Mouse (Mus musculus) left cerebral cortex, postnatal 36 days (tissue): ENCODE results near the gene Tmem258. TPM values are rescaled to one million over a fixed set of nuclear protein-coding genes. Genes with fewer than 3 reads are reported as not detected.

ENCODE experiments used
- DNase-seq, 2 experiments: peaks; one replicate each; pipeline ENCODE4 v3.0.0; 2021 to 2022; ENCODE audit warnings: low spot score in 2 of 2, mixed read lengths in 1 of 2
- intact Hi-C: fragments of 180-260 bp; cut with DNase I; formaldehyde crosslinking; loops from one replicate; pipeline ENCODE4 v1.15.1; 2025
- total RNA-seq, 2 experiments: library from RNA; stranded (reverse); gene quantifications; 2 replicates each; pipeline ENCODE4 v1.2.3; 2021

Gene Tmem258
- total RNA-seq, 2 experiments from 2014 or later: 65.4 to 66.1 TPM

- peak; percentile 93 to 97 for DNase-seq
- intact Hi-C loops: loop anchor here (2.0 to 5.0 kb wide), 2 partner anchors 82 to 140 kb away; partner anchors contain the start of genes Fads2 and Fads3
These were observed 21.0 kb upstream of the Tmem258 start, which contains the start of gene Fads1 for GRCm38 (mm10) chr19:10182670-10183298. Gene Fads1, plus strand, starts transcription at chr19:10182888.

GRCm38 (mm10) chr19:10183299-10183983 lies 20.4 kb upstream of the Tmem258 start:
- DNase-seq: peak; percentile 84 to 85
- intact Hi-C loops: loop anchor here (2.0 to 5.0 kb wide), 2 partner anchors 83 to 141 kb away; partner anchors contain the start of genes Fads2 and Fads3

DNA sequence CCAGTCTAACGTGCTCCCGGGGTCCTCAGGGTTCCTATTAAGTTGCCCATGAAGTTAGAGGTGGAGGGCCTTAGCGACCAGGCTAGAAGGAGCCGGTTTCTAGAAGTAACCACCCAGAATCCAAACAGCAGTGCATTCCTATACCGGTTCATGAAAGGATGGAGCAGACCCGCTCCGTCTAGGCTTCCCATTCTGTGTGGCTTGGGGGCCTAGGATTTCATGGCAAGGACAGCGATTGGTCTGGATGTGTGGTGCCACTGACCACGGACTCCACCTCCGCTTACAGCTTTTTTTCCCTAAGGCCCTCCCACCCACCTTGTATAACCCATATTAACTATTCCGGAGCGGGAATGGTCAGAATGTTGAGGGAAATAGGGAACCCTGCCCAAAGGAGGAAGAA lies 19.7 kb upstream of the Tmem258 start:
- intact Hi-C loops: loop anchor here (5.0 kb wide), 1 partner anchor 142 kb away; the partner anchor contains the start of gene Fads3
- DNase-seq: peak in 1 of 2 experiments; percentile 31

- intact Hi-C loops: no loop called here
- no peak for DNase-seq
These were observed 17.9 kb upstream of the Tmem258 start for GRCm38 (mm10) chr19:10185876-10186275.

GRCm38 (mm10) chr19:10186569-10186968 lies 17.2 kb upstream of the Tmem258 start:
- intact Hi-C loops: no loop called here
- no peak for DNase-seq

DNA sequence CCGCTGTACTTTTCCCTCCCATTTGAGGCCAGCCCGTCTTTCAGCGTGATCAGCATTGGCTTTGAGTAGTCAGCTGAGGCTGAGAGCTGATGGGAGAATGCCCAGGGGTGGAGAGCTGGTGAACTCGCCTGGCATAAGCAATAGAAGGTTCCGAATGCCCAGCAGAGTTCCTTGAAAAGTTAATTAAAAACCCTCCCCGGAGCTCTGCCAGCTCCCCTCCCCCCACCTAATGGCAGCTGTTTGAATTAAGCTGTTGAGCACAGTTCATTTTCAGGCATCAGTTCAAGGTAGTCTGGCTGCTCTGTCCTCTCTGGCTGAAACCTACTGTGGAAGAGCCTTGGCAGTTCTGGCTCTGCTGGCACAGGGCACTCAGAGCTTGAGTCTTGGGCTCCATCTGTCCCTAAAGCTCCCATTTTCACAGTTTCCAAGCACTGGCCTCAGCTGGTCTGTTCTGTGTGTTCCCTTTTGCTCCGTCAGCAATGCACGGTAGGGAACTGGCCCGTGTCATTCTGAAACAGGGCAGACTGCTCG lies 15.5 kb upstream of the Tmem258 start:
- peak; percentile 35 to 41 for DNase-seq
- intact Hi-C loops: no loop called here

DNA sequence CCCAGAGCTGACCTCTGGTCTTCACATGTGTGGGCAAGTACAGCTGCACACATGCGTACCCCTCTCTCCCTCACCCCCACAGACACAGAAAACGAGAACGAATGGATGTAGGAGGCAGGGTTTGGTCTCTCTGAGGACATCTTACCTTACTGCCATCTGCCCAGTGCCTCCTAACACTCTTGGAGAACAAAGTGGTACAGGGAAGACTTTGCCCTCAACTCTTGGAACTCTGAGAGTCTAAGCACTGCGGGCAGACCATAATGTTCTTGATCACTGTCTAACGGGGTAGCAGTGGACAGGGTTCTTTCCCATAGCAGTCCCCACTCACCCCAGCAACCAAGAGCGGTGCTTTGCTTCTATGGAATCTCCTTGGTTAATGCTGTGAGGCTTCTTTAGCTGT lies 14.8 kb upstream of the Tmem258 start:
- intact Hi-C loops: no loop called here
- DNase-seq: no peak

DNA sequence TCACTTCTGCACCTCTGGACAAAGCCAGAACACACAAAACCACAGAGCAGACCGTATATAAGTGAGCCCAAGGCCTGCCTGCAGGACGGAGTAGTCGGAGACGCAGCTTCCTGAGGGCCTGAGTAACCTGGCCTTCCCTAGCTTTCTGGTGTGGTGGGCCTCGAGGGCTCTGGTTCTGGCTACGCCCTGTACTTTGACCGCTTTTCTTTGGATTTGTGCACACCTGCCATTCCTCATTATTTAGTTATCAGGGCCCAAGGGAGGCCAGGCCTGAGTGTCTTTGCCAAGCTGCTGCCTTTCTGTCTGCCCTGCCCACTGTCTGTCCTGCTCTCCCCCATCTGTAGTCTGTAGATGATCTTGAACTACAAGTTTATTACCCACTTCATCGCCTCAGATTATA lies 13.9 kb upstream of the Tmem258 start:
- no peak for DNase-seq
- intact Hi-C loops: loop anchor here (10.0 kb wide), 1 partner anchor 275 kb away; no protein-coding TSS in a partner anchor

GRCm38 (mm10) chr19:10190796-10191195 lies 13.0 kb upstream of the Tmem258 start:
- DNase-seq: peak; percentile 48 to 67
- intact Hi-C loops: loop anchor here (10.0 kb wide), 1 partner anchor 276 kb away; no protein-coding TSS in a partner anchor

DNA sequence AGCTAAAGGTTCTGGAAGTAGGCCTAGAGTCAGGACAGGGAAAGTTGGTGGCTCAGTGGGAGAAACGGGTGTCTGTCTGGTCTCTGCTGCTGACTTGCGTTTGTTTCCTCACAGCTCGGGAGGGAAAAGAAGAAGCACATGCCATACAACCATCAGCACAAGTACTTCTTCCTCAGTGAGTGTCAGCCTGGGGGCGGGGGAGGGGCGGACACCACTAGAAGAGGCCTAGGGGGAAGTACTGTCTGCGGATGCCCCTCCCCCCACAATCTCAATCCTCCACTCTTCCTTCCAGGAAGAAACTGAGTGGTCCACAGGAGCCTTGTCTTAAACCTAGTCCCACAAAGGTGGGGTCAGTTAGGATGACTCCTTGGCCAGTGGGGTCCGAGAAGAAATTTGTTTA lies 12.5 kb upstream of the Tmem258 start:
- intact Hi-C loops: loop anchor here (10.0 kb wide), 1 partner anchor 277 kb away; no protein-coding TSS in a partner anchor
- no peak for DNase-seq

DNA sequence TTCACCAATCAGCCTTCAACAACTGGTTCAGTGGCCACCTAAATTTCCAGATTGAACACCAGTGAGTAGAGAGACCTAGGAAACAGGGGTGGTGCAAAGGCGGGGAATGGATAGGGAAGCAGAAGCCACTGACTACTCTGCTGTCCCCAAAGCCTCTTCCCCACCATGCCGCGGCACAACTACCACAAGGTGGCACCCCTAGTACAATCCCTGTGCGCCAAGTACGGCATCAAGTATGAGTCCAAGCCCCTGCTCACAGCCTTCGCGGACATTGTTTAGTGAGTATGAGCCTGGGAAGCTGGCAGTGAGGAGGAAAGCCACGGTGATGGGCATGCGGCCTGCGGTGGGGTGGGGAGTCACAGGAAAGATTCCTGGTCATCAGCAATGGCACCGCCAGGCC lies 9.5 kb upstream of the Tmem258 start:
- intact Hi-C loops: loop anchor here (10.0 kb wide), 1 partner anchor 280 kb away; no protein-coding TSS in a partner anchor
- DNase-seq: no peak

- intact Hi-C loops: loop anchor here (5.0 to 10.0 kb wide), 3 partner anchors 133 to 280 kb away; partner anchors contain the start of genes Best1 and Rab3il1
- no peak for DNase-seq
These were observed 8.6 kb upstream of the Tmem258 start for GRCm38 (mm10) chr19:10195252-10195651.

DNA sequence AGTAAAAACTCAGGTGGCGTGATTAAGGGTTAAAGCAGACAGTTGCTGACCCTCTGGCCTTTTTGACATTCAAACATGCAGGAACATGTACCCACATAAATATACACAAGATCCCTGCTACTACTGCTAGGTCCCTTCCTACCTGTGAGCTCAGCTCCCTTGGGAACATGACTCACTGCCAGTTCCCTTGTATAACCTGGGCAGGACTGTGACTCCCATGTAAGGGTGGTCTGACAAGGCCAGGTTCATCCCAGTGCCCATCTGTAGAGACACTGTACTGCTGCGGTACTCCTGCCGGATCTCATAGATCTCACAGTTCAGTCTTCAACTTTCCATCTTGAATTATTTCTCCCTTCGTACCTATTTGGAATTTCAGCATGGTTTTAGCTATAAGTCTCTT lies 6.7 kb upstream of the Tmem258 start:
- DNase-seq: no peak
- intact Hi-C loops: loop anchor here (5.0 to 10.0 kb wide), 3 partner anchors 135 to 282 kb away; partner anchors contain the start of genes Best1 and Rab3il1

DNA sequence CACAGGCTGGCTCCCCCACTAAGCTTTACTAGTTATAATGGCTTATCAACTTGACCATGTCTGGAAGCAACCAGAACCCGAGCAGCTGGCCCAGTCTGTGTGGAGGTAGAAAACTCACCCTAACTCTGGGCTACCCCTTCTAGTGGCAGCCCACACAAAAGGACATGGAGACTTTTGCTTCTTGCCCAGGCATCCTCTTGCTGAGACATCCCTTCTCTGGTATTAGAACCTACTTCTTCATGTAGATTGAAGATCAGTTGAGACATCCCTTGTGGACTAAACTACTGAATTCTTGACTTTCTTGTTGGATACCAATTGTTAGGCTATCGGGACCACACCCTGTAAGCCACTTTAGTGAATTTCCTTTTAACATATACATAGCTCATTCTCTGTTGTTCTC lies 5.5 kb upstream of the Tmem258 start:
- no peak for DNase-seq
- intact Hi-C loops: loop anchor here (5.0 to 10.0 kb wide), 3 partner anchors 136 to 283 kb away; partner anchors contain the start of genes Best1 and Rab3il1

DNA sequence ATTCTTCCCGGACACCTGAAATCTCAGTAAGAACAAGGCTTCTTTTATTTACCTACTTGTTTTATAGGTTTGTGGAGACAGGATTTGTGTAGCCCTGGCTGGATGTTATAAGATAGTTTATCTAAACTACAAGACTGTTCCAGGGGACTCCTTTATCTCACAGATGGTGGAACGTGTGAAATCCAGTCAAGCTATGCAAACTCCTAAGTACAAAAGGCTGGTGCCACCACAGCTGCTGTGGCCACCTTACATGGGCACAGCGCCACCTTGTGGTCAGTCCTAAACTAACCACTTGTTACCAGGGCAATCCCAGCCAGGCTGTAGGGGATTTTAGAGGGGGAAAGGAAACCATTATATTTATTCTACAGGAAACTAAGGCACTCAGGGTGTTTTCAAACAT lies 5.1 kb upstream of the Tmem258 start:
- DNase-seq: peak; percentile 63 to 67
- intact Hi-C loops: loop anchor here (5.0 to 10.0 kb wide), 3 partner anchors 136 to 284 kb away; partner anchors contain the start of genes Best1 and Rab3il1

DNA sequence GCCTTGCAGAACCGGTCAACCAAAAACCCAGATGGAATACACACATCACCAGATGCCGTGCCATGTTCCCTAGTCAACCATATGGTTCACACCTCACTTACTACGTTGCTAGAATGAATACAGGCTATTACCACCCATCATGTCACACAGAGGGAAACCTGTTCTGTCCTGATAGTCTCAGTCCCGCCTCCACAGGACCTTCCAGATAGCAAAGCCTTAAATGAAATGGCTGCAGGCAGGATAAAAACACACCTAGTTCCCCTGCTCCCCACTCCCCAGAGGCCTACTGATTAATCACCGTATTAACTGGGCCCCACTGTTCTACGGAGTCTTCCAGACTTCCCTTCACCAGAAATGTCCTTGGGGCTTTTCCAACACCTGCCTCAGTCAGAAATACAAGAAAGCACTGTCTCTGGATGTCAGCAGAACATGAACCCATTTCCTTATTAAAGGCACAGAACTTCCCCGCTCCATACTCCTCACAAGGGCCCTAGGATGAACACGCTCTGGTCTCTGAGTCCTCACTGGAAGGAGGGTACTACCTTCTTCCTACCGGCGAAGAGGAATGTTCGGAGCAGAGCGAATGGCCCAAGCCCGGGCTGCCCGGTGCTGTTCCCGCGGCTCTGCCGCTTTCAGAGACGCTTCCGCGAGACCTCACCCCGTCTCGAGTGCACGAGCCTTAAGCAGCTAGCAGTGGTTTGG lies 517 bp upstream of the Tmem258 start:
- intact Hi-C loops: no loop called here

DNA sequence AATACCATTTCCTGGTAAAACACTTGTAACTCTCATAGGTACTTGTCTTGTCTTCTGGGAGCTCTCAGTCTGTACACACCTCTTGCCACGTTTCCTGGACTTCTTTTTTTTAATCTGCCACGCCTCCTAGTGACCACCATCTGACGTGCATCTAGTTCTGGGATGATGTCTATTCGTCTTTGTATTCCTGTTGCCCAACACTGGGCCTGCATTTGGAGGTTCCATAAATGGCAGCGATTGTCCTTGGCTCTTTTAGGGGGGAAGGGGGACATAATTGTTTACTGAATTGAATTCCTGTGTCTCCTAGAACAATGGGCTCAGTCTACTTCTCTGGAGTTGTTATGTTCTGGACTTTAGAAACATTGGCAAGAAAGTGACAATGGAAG lies 795 bp downstream of the Tmem258 start:
- DNase-seq: no peak
- intact Hi-C loops: no loop called here

More for the DNA sequence above, 517 bp upstream of the Tmem258 start:
- DNase-seq: no peak

GRCm38 (mm10) chr19:10205051-10205450 lies 1.2 kb downstream of the Tmem258 start:
- intact Hi-C loops: no loop called here

GRCm38 (mm10) chr19:10208851-10209250 lies 5.0 kb downstream of the Tmem258 start:
- intact Hi-C loops: no loop called here
- no peak for DNase-seq

More at GRCm38 (mm10) chr19:10205051-10205450, 1.2 kb downstream of the Tmem258 start:
- no peak for DNase-seq
